Mouse (Mus musculus): ENCODE results near the gene Nmt1. TPM values are rescaled to one million over a fixed set of nuclear protein-coding genes. Genes with fewer than 3 reads are reported as not detected.

Nmt1 gene
- polyA plus RNA-seq, 1 experiment from 2014 or later, result 50.5 TPM

- H3K36me3 ChIP-seq (ENCODE audit: insufficient read depth, low read length), result no peaks in the 10 kb centered on the region
- TF ChIP-seq EP300 (IDR thresholded peaks at IDR 0.05), result no peak
- TF ChIP-seq CTCF (IDR thresholded peaks at IDR 0.05), result peak; percentile 69
- ATAC-seq (peak; percentile 46), DNase-seq (ENCODE audit: low spot score) (peak; percentile 44)
- no peaks in the 10 kb centered on the region for H3K9me3 ChIP-seq (ENCODE audit: low read length)
- H3K4me3 ChIP-seq (ENCODE audit: low read depth, low read length), result peak overlapping the region; percentile 35
- peaks cover 6% of the 10 kb centered on the region; the same call in 1 of the 2 replicates for H3K27me3 ChIP-seq (replicated peaks; ENCODE audit: insufficient read depth, low read length)
- H3K27ac ChIP-seq (ENCODE audit: low read length), result no peak overlapping the region
- WGBS, result 3% methylated on average over 26 of the region's 29 CpGs
- no peak overlapping the region for H3K9ac ChIP-seq (replicated peaks; ENCODE audit: low read depth)
- 0 out of 2 replicates have a peak, but pooled peaks cover 3% of the 10 kb centered on the region for H3K4me1 ChIP-seq (ENCODE audit: insufficient read depth, low read depth, low read length)
- H3K4me2 ChIP-seq (replicated peaks; ENCODE audit: low read depth, low read length), result peak overlapping the region; percentile 72
Observed at GRCm38 (mm10) chr11:102990152-102990663, 37.8 kb upstream of the Nmt1 start.

DNA sequence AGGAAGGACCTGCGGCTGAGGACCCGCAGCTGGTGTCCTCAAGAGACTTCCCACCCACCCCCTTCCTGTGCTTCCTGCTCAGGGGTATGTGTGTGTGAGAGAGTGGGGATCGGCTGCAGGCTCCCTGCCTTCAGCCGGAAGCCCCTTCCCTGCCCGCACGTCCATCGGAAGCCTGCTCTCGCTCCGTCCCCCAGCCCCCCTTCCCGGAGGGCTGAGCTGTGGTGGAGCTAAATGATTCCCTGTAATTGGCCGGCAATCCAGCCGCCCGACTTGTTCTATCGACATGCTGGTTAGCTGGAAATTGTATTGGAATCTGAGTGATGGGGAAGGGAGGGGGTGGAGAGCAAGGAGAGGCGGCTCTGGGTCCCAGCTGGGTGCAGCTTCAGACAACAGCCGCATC is 36.3 kb upstream of the Nmt1 start:
- no peak overlapping the region for H3K27ac ChIP-seq (ENCODE audit: low read length)
- peaks cover 3% of the 10 kb centered on the region; the same call in 1 of the 2 replicates for H3K36me3 ChIP-seq (ENCODE audit: insufficient read depth, low read length)
- H3K4me3 ChIP-seq (ENCODE audit: low read depth, low read length), result no peak overlapping the region
- no peak overlapping the region for H3K9ac ChIP-seq (replicated peaks; ENCODE audit: low read depth)
- 5% methylated on average over 16 of the region's 16 CpGs for WGBS
- TF ChIP-seq EP300 (IDR thresholded peaks at IDR 0.05) (no peak), CTCF (IDR thresholded peaks at IDR 0.05) (no peak)
- peaks cover 6% of the 10 kb centered on the region; the same call in 1 of the 2 replicates for H3K27me3 ChIP-seq (replicated peaks; ENCODE audit: insufficient read depth, low read length)
- ATAC-seq (peak; percentile 39; the same call in 1 of the 2 replicates), DNase-seq (ENCODE audit: low spot score) (peak; percentile 28)
- H3K9me3 ChIP-seq (ENCODE audit: low read length), result no peaks in the 10 kb centered on the region
- peak overlapping the region; percentile 44 for H3K4me2 ChIP-seq (replicated peaks; ENCODE audit: low read depth, low read length)
- H3K4me1 ChIP-seq (ENCODE audit: insufficient read depth, low read depth, low read length), result 0 out of 2 replicates have a peak, but pooled peaks cover 3% of the 10 kb centered on the region

- Histone ChIP-seq H3K27ac (ENCODE audit: low read length) (no peak overlapping the region), H3K27me3 (replicated peaks; ENCODE audit: insufficient read depth, low read length) (peaks cover 6% of the 10 kb centered on the region; the same call in 1 of the 2 replicates), H3K4me2 (replicated peaks; ENCODE audit: low read depth, low read length) (no peak overlapping the region), H3K9me3 (ENCODE audit: low read length) (no peaks in the 10 kb centered on the region), H3K9ac (replicated peaks; ENCODE audit: low read depth) (no peak overlapping the region), H3K4me3 (ENCODE audit: low read depth, low read length) (no peak overlapping the region), H3K36me3 (ENCODE audit: insufficient read depth, low read length) (peaks cover 12% of the 10 kb centered on the region), H3K4me1 (ENCODE audit: insufficient read depth, low read depth, low read length) (0 out of 2 replicates have a peak, but pooled peaks cover 3% of the 10 kb centered on the region)
- ATAC-seq, result peak; percentile 70
- 13% methylated on average over 5 of the region's 5 CpGs for whole genome bisulfite sequencing
- DNase-seq (ENCODE audit: low spot score), result peak; percentile 76
- TF ChIP-seq EP300 (IDR thresholded peaks at IDR 0.05) (no peak), CTCF (IDR thresholded peaks at IDR 0.05) (peak; percentile 93)
Observed at GRCm38 (mm10) chr11:102992940-102993339, 35.0 kb upstream of the Nmt1 start.

DNA sequence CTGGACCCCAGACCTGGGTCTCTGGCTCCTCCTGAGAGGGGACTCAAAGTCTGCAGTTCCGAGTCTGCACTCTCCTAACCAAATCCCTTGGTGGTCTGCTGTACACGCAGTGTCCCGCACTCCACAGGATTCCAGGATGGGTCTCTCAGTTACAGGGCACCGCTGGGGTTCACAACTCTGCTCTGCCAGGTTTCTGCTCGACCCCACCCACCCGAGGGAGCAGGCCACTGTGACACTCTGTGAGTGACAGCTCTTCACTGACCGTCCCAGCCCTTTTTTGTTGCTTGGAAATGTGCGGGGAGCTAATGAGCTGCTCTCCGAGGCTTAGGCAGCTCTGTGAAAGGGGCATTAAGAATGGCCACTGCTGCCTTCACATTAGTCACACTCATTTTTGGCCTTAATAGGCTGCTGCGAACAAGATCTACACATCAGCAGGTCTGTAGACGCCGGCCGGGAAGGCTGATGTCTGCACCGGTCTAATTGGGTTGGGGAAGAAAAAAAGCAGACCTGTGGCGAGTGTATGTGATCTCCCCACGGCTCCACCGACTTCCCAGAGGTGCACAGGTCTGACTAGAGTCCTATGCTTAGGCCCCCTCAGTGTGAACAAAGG is 34.5 kb upstream of the Nmt1 start:
- Histone ChIP-seq H3K27ac (ENCODE audit: low read length) (no peak overlapping the region), H3K9ac (replicated peaks; ENCODE audit: low read depth) (no peak overlapping the region), H3K27me3 (replicated peaks; ENCODE audit: insufficient read depth, low read length) (peaks cover 6% of the 10 kb centered on the region; the same call in 1 of the 2 replicates), H3K4me1 (ENCODE audit: insufficient read depth, low read depth, low read length) (0 out of 2 replicates have a peak, but pooled peaks cover 3% of the 10 kb centered on the region), H3K4me2 (replicated peaks; ENCODE audit: low read depth, low read length) (no peak overlapping the region), H3K9me3 (ENCODE audit: low read length) (no peaks in the 10 kb centered on the region), H3K4me3 (ENCODE audit: low read depth, low read length) (no peak overlapping the region), H3K36me3 (ENCODE audit: insufficient read depth, low read length) (peaks cover 12% of the 10 kb centered on the region)
- no peak for ATAC-seq
- 58% methylated on average over 17 of the region's 17 CpGs for WGBS
- DNase-seq (ENCODE audit: low spot score), result no peak
- no peak for TF ChIP-seq EP300 (IDR thresholded peaks at IDR 0.05)
- TF ChIP-seq CTCF (IDR thresholded peaks at IDR 0.05), result no peak

DNA sequence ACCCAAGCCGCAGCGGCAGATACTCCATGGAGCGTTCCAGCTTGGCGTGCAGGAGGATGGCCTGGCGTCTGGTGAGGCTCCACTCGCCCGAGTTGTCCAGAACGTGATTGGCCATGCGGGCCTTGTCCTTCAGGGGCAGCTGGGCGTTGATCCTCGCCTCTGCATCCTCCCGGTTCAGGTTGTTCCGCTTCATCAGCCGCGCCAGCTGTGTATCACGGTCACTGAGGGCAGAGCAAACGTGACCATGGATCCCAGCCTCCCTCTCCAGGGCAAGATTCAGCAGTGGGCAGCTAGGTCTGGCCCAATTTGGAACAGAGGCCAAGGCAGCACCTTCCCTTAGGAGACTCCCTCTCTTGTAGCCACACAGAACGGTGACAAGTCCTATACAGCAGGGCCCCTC is 33.0 kb upstream of the Nmt1 start:
- Histone ChIP-seq H3K4me3 (ENCODE audit: low read depth, low read length) (no peak overlapping the region), H3K4me2 (replicated peaks; ENCODE audit: low read depth, low read length) (no peak overlapping the region), H3K9ac (replicated peaks; ENCODE audit: low read depth) (no peak overlapping the region), H3K27me3 (replicated peaks; ENCODE audit: insufficient read depth, low read length) (no peaks in the 10 kb centered on the region), H3K27ac (ENCODE audit: low read length) (no peak overlapping the region), H3K36me3 (ENCODE audit: insufficient read depth, low read length) (peaks cover 12% of the 10 kb centered on the region), H3K9me3 (ENCODE audit: low read length) (no peaks in the 10 kb centered on the region), H3K4me1 (ENCODE audit: insufficient read depth, low read depth, low read length) (0 out of 2 replicates have a peak, but pooled peaks cover 3% of the 10 kb centered on the region)
- 88% methylated on average over 18 of the region's 18 CpGs for WGBS
- ATAC-seq (no peak), DNase-seq (ENCODE audit: low spot score) (no peak)
- no peak for TF ChIP-seq CTCF (IDR thresholded peaks at IDR 0.05)
- no peak for TF ChIP-seq EP300 (IDR thresholded peaks at IDR 0.05)

GRCm38 (mm10) chr11:102996385-102996784 is 31.6 kb upstream of the Nmt1 start:
- Histone ChIP-seq H3K4me3 (ENCODE audit: low read depth, low read length) (no peak overlapping the region), H3K27me3 (replicated peaks; ENCODE audit: insufficient read depth, low read length) (no peaks in the 10 kb centered on the region), H3K9me3 (ENCODE audit: low read length) (no peaks in the 10 kb centered on the region), H3K4me1 (ENCODE audit: insufficient read depth, low read depth, low read length) (no peaks in the 10 kb centered on the region), H3K4me2 (replicated peaks; ENCODE audit: low read depth, low read length) (no peak overlapping the region), H3K27ac (ENCODE audit: low read length) (no peak overlapping the region), H3K36me3 (ENCODE audit: insufficient read depth, low read length) (peaks cover 12% of the 10 kb centered on the region), H3K9ac (replicated peaks; ENCODE audit: low read depth) (no peak overlapping the region)
- ATAC-seq (no peak), DNase-seq (ENCODE audit: low spot score) (no peak)
- no peak for TF ChIP-seq CTCF (IDR thresholded peaks at IDR 0.05)
- TF ChIP-seq EP300 (IDR thresholded peaks at IDR 0.05), result no peak
- 80% methylated on average over 7 of the region's 7 CpGs for WGBS
